Mouse (Mus musculus) hindbrain, embryonic 13.5 days (tissue): ENCODE results near the gene Fam172a. TPM values are rescaled to one million over a fixed set of nuclear protein-coding genes. Genes with fewer than 3 reads are reported as not detected.

Source experiments
- ATAC-seq: fragments of 200-750 bp; cut with Nextera tagmentation; 2 replicates; pipeline ENCODE4 v1.8.0; 2017; ENCODE audit warnings: moderate TSS enrichment; ENCODE audit not compliant: low FRiP score
- H3K27ac ChIP-seq: fragments of 300-500 bp; sonication (generic); 2 replicates; pipeline ENCODE4 v1.5.1; 2015; ENCODE audit warnings: inconsistent platforms, mild to moderate bottlenecking, moderate library complexity
- H3K27me3 ChIP-seq: fragments of 300-500 bp; sonication (generic); 2 replicates; pipeline ENCODE4 v1.6.1; 2015; ENCODE audit warnings: mild to moderate bottlenecking, inconsistent platforms
- H3K36me3 ChIP-seq: fragments of 300-500 bp; sonication (generic); 2 replicates; pipeline ENCODE4 v1.6.1; 2015; ENCODE audit warnings: mild to moderate bottlenecking, inconsistent platforms
- H3K4me1 ChIP-seq: fragments of 300-500 bp; sonication (generic); replicated peaks from 2 replicates; pipeline ENCODE4 v1.6.1; 2015; ENCODE audit warnings: inconsistent platforms
- H3K4me2 ChIP-seq: fragments of 300-500 bp; sonication (generic); 2 replicates; pipeline ENCODE4 v1.6.1; 2015; ENCODE audit warnings: inconsistent platforms, mild to moderate bottlenecking, moderate library complexity
- H3K4me3 ChIP-seq: fragments of 300-500 bp; sonication (generic); 2 replicates; pipeline ENCODE4 v1.5.1; 2015; ENCODE audit warnings: mild to moderate bottlenecking, inconsistent platforms
- H3K9ac ChIP-seq: fragments of 300-500 bp; sonication (generic); 2 replicates; pipeline ENCODE4 v1.6.1; 2015; ENCODE audit warnings: mild to moderate bottlenecking, inconsistent platforms
- H3K9me3 ChIP-seq: fragments of 300-500 bp; sonication (generic); 2 replicates; pipeline ENCODE4 v1.6.1; 2016; ENCODE audit warnings: inconsistent platforms
- WGBS: fragments of 180-500 bp; shearing (Covaris S2); methylation state at CpG from one replicate; pipeline ENCODE4 v1.1.7; 2015; 5-methylcytosine and 5-hydroxymethylcytosine counted together
- polyA plus RNA-seq: library from polyadenylated mRNA; unstranded; fragments of >200 nt; fragmentation: Nextera tagmentation; extraction: Ambion mirVana; gene quantifications from 2 replicates; pipeline ENCODE4 v1.2.1, GENCODE M21; 2015

The Fam172a gene
- polyA plus RNA-seq, 1 experiment from 2014 or later, result 48.8 TPM

DNA sequence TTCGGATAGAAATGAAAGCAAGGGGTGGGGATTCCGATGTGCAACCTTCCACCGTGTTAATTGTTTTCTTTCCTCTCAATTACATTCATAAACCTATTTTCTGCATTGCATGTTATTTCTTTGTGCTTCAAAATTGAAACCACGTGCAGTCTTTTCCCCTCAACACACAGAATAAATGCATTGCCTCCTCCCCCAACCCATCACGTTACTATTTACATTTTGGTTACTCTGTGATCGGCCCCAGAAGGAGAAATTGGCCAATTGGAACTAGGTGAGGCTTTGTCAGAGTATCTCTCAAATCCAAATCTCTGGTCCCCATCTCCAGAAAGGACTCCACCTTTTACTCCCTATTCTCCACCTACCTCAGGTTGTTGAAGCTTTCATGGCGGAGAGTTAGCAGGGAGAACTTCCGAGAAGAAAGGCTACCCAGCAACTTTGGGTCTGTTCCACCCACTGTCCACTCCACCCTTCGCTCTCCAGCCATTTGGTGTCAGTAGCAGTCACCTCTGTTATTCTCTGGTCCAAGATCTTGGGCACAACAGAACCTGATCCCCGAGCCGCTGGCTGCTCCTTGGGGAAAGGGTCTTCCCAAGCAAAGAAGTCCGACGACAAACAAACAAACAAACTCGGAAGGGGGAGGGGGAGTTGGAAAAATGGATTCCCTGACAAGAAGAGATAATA lies 483.1 kb downstream of the Fam172a start:
- H3K9ac ChIP-seq, result peak overlapping the region; percentile 56; the same call in 1 of the 2 replicates
- H3K9me3 ChIP-seq, result no peaks in the 10 kb centered on the region
- 8% methylated on average over 14 of the region's 14 CpGs for WGBS
- no peak for ATAC-seq
- H3K27ac ChIP-seq, result peak overlapping the region; percentile 90
- H3K27me3 ChIP-seq, result peaks cover 19% of the 10 kb centered on the region
- peak overlapping the region; percentile 77 for H3K4me2 ChIP-seq
- H3K36me3 ChIP-seq, result peaks cover 14% of the 10 kb centered on the region
- no peak overlapping the region for H3K4me3 ChIP-seq
- peaks cover 80% of the 10 kb centered on the region for H3K4me1 ChIP-seq

DNA sequence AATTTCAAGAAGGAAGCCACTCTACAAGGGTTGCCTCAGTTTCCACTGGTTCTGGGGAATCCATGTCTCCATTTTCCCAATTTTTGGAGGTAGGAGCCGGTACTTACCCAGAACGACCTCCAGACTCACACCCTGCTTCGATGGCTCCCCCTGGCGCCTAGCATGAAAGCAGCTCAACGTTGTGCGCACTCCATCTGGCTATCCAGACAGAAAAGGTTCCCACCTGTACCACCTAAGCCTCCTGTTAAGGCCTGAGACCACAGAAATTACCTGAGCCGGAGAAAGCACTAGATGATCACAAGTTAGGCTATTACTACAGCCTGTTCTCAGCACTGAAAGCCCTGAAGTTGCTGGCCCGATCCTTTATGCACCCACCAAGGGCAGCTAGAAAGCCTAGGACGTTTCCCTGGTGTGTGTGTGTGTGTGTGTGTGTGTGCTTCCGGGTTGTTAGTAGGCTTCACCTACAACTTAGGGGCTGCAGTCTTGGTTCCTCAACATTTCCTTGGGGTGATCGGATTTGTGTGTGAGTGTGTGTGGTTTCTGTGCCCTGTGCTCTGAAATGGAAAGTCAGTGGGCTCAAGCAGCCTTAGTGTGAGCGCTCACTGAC lies 484.6 kb downstream of the Fam172a start:
- peaks cover 84% of the 10 kb centered on the region for H3K4me1 ChIP-seq
- H3K4me3 ChIP-seq, result no peak overlapping the region
- H3K27me3 ChIP-seq, result peaks cover 19% of the 10 kb centered on the region
- H3K9ac ChIP-seq, result no peak overlapping the region
- peak overlapping the region; percentile 75 for H3K27ac ChIP-seq
- H3K4me2 ChIP-seq, result peak overlapping the region; percentile 19; the same call in 1 of the 2 replicates
- ATAC-seq, result no peak
- no peaks in the 10 kb centered on the region for H3K9me3 ChIP-seq
- peaks cover 14% of the 10 kb centered on the region for H3K36me3 ChIP-seq
- WGBS, result 22% methylated on average over 12 of the region's 12 CpGs

DNA sequence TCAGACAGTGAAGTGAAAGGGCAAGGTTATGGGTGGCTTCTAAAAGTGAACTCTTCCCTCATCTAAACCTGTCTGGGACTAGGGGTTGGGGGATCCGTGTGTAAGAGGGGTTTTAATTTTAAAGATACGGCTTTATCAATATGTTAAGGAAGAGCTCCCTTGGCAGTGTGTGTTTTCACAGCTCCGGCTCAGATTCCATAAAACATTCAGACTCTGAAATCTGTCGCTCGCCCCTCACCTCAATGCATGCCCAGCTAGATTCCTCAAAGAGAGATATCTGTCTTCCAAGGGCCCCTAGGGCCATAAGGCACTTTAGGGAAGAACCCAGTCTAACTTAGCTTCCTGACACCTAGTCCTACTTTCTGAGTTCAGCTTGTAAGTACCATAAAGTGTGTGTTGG lies 486.0 kb downstream of the Fam172a start:
- WGBS, result 49% methylated on average over 5 of the region's 5 CpGs
- Histone ChIP-seq H3K9ac (peak overlapping the region; percentile 58), H3K9me3 (no peaks in the 10 kb centered on the region), H3K4me1 (peaks cover 77% of the 10 kb centered on the region), H3K27me3 (peaks cover 19% of the 10 kb centered on the region), H3K36me3 (peaks cover 17% of the 10 kb centered on the region), H3K4me2 (peak overlapping the region; percentile 36), H3K27ac (peak overlapping the region; percentile 75; the same call in 1 of the 2 replicates), H3K4me3 (no peak overlapping the region)
- ATAC-seq, result no peak

DNA sequence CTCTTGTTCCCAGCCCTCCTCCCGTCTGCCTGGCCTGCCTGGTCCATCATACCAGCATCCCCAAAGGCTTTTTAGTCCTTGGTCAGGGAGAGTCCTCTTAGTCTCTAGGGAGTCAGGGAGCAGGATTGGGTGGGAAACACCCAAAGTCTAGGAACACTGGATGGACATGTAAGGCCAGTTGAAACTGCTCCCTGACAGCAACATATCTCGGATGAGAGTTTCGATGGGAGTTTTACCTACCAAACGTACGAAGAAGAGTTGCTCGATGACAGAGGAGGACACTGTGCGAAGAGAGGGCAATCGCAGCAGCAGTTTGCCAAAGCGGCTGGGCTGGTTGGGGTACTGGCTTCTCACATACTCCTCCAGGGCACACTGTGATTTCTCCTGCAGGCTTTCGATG lies 487.8 kb downstream of the Fam172a start:
- Histone ChIP-seq H3K9me3 (no peaks in the 10 kb centered on the region), H3K27me3 (peaks cover 19% of the 10 kb centered on the region), H3K36me3 (peaks cover 17% of the 10 kb centered on the region), H3K4me3 (peak overlapping the region; percentile 68), H3K9ac (peak overlapping the region; percentile 73), H3K4me2 (peak overlapping the region; percentile 74), H3K4me1 (peaks cover 73% of the 10 kb centered on the region), H3K27ac (peak overlapping the region; percentile 77)
- WGBS, result 33% methylated on average over 10 of the region's 10 CpGs
- no peak for ATAC-seq

DNA sequence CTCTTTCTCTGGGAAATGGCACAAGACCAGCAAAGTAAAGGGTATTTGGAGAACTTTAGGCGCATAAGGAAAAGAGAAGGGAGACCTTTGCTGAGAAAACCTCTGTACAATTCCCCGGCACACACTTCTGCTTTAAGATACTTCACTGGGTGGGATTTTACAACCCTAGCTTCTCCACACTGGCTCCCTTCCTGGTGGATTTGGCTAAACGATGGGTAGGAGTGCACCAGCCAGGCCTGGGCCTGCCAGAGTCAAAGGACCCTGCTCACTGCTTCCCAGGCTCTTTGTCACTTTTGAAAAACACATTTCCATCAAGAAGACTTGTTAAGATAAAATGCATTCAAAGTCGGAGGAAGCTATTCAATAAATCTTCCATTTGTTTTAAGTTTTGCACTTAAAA lies 491.4 kb downstream of the Fam172a start:
- ATAC-seq, result no peak

DNA sequence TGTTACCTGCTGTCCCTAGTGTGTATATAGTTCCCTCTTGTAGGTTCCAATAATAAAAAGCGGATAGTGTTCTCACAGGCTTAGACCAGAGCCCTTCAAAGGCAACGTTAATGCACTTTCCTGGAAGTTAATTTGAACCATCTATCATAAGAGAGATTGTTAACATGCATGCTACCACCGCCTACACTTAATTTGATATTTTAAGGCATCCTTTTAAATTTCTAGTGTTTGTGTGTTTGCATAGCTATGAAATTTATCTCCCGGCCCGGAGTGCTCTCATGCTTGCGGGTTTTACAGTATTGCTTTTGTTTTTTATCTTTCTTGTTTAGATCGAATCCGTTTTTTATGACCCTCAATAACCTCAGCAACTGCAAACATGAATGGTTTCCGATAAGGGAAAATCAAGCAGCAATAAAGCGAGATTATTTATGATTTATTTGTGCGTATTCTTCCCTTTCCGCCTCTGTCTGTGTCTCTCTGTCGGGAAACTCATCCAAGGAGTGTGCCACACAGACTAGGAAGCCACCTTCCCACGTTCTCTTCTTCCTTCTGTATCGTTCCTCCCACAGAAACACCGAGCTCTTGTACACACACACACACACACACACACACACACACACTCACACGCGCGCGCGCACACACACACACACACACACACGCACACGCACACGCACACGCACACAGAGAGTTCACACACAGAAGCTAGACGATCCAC lies 492.5 kb downstream of the Fam172a start:
- 6% methylated on average over 26 of the region's 26 CpGs for WGBS
- H3K9me3 ChIP-seq, result no peaks in the 10 kb centered on the region
- H3K4me1 ChIP-seq, result peaks cover 44% of the 10 kb centered on the region
- H3K27me3 ChIP-seq, result no peaks in the 10 kb centered on the region
- H3K36me3 ChIP-seq, result peaks cover 17% of the 10 kb centered on the region
- H3K27ac ChIP-seq, result peak overlapping the region; percentile 97
- H3K4me2 ChIP-seq, result peak overlapping the region; percentile 74
- H3K9ac ChIP-seq, result peak overlapping the region; percentile 99
- H3K4me3 ChIP-seq, result peak overlapping the region; percentile 68
- ATAC-seq, result peak; percentile 7; the same call in 1 of the 2 replicates

More for the DNA sequence above, 491.4 kb downstream of the Fam172a start:
- Histone ChIP-seq H3K4me3 (peak overlapping the region; percentile 68), H3K9me3 (no peaks in the 10 kb centered on the region), H3K27me3 (peaks cover 2% of the 10 kb centered on the region; the same call in 1 of the 2 replicates), H3K36me3 (peaks cover 22% of the 10 kb centered on the region), H3K27ac (peak overlapping the region; percentile 97), H3K4me1 (peaks cover 49% of the 10 kb centered on the region), H3K4me2 (peak overlapping the region; percentile 74), H3K9ac (peak overlapping the region; percentile 99)
- WGBS, result 12% methylated on average over 4 of the region's 4 CpGs

DNA sequence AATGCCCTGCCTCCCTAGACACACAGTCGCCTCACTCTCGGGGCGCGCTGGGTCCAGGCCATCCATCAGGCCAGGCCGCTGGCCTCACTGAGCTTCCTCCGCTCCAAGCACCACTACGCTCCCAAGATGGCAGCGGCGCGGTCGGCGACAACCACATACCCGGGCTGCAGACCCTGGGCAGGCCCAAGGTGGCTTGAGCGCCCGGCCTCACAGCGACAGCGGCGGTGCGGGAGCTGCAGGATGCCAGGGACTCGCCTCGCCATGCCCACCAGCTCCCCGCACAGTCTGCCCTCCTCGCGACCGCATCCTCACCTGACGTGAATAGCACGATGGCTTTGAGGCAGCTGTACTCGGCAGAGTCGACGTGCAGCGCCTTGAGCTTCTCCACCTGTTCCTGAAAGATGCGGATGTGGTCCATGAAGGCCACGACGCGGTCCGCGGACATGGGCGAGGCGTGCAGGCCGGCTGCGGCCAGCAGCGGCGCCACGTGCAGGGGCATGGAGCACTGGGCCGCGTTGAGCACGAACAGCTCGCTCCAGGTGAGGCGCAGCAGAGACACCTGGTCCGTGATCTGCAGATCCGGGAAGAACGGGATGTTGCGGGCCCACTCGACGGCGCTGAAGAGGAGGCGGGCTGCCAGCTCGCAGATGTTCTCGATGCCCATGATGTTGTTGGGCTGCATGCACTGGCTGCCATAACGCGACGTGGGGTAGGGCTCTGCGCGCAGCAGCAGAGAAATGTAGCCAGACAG lies 493.2 kb downstream of the Fam172a start:
- peak overlapping the region; percentile 68 for H3K4me3 ChIP-seq
- no peaks in the 10 kb centered on the region for H3K27me3 ChIP-seq
- no peaks in the 10 kb centered on the region for H3K9me3 ChIP-seq
- peak overlapping the region; percentile 99 for H3K9ac ChIP-seq
- peak; percentile 26 for ATAC-seq
- peaks cover 12% of the 10 kb centered on the region for H3K36me3 ChIP-seq
- peaks cover 37% of the 10 kb centered on the region for H3K4me1 ChIP-seq
- WGBS, result 1% methylated on average over 64 of the region's 64 CpGs
- peak overlapping the region; percentile 97 for H3K27ac ChIP-seq
- H3K4me2 ChIP-seq, result peak overlapping the region; percentile 74

DNA sequence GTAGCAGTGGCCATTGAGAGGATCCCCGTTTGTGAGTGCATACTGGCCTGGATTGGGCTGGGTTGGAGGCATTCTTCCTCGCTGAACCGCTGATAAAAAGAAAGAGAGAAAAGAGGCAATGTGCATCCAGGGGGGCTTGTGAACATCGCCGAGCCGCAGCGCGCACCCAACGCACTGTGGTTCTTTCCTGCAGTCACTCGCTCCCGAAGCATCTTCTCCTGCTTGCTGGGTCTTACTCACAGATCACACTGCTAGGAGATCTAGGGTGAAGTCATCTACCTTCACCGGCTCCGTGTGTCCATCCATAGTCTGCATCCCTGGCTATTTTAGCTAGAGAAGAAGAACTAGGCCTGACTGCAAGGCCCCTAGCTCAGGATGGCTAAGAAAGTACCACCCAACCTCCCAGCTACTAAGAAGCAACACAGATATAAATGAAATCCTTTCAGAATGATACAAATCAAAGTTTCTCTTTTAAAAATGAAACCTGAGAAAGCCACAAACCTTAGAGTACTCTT lies 493.8 kb downstream of the Fam172a start:
- 7% methylated on average over 13 of the region's 13 CpGs for WGBS
- H3K9me3 ChIP-seq, result no peaks in the 10 kb centered on the region
- no peaks in the 10 kb centered on the region for H3K27me3 ChIP-seq
- peaks cover 12% of the 10 kb centered on the region for H3K36me3 ChIP-seq
- peak overlapping the region; percentile 68 for H3K4me3 ChIP-seq
- H3K4me1 ChIP-seq, result peaks cover 30% of the 10 kb centered on the region
- H3K9ac ChIP-seq, result peak overlapping the region; percentile 99
- peak overlapping the region; percentile 97 for H3K27ac ChIP-seq
- peak overlapping the region; percentile 74 for H3K4me2 ChIP-seq
- ATAC-seq, result no peak

DNA sequence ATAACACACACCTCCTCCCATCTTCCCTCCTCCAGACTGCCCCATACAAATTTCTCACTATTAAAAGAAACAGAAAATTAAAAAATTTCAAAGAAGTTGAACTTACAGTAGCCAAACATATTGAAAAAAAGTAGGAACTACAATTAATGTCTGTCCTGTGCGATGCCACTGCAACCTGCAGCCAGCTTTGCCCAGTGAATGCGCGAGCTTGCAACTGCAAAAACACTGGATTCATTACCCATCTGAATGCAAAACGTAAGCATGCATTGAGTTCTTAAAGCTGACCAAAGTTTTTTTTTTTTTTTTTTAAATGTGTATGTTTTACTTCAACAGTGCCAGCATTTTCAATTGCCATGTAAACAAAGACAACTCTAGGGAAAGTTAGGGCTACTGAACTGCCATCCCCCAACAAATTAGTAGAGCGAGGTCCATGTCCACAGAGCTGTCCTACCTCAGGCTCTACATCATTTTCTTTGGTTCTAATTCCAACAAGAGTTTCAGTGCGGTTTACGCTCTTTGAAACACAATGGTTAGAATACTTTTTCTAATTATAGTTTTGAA lies 494.5 kb downstream of the Fam172a start:
- 6% methylated on average over 7 of the region's 7 CpGs for WGBS
- Histone ChIP-seq H3K36me3 (peaks cover 12% of the 10 kb centered on the region), H3K4me1 (peaks cover 24% of the 10 kb centered on the region), H3K4me2 (peak overlapping the region; percentile 74), H3K9ac (peak overlapping the region; percentile 99), H3K27me3 (no peaks in the 10 kb centered on the region), H3K27ac (peak overlapping the region; percentile 97), H3K9me3 (no peaks in the 10 kb centered on the region), H3K4me3 (peak overlapping the region; percentile 68)
- no peak for ATAC-seq

DNA sequence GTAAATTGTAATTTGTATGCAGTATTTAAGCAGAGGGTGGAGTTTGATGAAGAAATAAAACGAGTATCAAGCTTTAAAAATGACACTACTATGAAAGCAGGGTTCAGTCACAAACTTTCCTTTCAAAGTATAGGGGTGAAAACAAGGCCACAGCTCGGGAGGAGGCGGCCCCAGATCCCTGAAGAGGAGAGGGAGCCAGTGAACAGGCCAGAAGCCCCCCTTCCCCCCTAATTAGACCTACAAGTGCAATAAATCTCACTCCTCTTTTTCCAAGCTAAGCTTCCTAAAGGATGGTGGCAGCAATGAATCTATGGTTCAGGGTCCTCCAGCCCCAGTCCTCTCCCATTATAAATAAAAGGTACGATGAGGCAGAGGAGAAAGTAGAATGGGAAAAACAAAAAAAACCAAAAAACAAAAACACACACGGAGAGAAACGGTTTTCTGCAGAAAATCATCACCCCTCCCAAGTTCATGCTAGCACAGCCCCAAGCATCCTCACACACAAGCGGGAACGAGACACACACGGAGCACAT lies 495.5 kb downstream of the Fam172a start:
- peaks cover 16% of the 10 kb centered on the region for H3K4me1 ChIP-seq
- 0% methylated on average over 9 of the region's 9 CpGs for WGBS

DNA sequence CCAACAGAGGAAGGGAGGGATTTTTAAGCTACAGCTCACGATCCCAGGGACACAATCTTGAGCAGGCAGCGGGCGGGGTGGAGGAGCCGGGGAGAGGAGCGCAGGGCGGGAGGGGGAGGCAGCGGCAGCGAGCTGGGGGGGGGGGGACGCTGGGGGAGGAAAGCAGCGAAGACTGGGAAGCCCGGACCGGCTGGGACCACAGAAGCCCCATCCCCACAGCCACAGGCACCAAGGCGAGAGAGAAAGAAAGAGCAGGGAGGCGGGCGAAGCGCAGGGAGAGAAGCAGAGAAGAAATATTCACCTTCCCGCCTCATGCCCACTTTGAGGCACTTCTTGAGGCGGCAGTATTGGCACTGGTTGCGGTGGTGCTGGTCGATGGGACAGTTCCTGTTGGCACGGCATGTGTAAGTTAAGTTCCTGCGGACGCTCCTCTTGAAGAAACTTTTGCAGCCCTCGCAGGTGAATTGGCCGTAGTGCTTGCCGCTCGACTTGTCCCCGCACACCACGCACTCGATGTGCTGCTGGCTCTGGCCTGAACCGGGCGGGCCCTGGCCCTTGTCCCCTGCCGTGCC lies 496.1 kb downstream of the Fam172a start:
- no peak for ATAC-seq

More for the DNA sequence above, 495.5 kb downstream of the Fam172a start:
- no peak for ATAC-seq
- Histone ChIP-seq H3K4me2 (peak overlapping the region; percentile 74), H3K9me3 (no peaks in the 10 kb centered on the region), H3K4me3 (peak overlapping the region; percentile 68), H3K27me3 (no peaks in the 10 kb centered on the region), H3K36me3 (peaks cover 8% of the 10 kb centered on the region), H3K27ac (peak overlapping the region; percentile 100), H3K9ac (peak overlapping the region; percentile 96)

More for the DNA sequence above, 496.1 kb downstream of the Fam172a start:
- under 1% methylated on average over 30 of the region's 33 CpGs for WGBS
- peaks cover 16% of the 10 kb centered on the region for H3K4me1 ChIP-seq
- H3K36me3 ChIP-seq, result peaks cover 8% of the 10 kb centered on the region
- no peaks in the 10 kb centered on the region for H3K27me3 ChIP-seq
- H3K9me3 ChIP-seq, result no peaks in the 10 kb centered on the region
- peak overlapping the region; percentile 68 for H3K4me3 ChIP-seq
- peak overlapping the region; percentile 96 for H3K9ac ChIP-seq
- H3K4me2 ChIP-seq, result peak overlapping the region; percentile 74
- peak overlapping the region; percentile 100 for H3K27ac ChIP-seq
